Mouse (Mus musculus): Measurements from ENCODE around the gene Tap2. TPM values are rescaled to one million over a fixed set of nuclear protein-coding genes. Genes with fewer than 3 reads are reported as not detected.
A peak's percentile ranks its signal among the peaks of the same experiment; 100 is the strongest.

The Tap2 gene
- polyA plus RNA-seq, 1 experiment from 2014 or later = 26.1 TPM

DNA sequence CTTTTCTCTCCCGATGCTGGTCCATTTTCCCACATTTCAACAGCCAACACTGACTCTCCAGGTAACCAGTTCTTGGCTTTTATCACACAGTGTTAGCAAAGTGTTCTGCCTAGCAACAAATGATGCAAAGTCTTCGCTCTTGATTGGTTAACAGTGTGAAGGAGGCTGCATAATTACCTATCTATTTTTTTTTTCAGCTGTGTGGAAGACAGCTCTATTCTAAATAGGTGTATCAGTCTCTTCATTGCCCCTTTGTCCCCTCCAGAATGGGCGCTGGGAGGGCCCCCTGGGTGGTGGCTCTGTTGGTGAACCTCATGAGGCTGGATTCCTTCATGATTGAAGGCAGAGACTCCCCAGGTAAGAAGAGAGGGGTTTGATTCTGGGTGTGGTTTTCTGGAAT is 35.4 kb downstream of the Tap2 start, which contains the start of gene H2-Ob:
Gene H2-Ob, plus strand, starts transcription at position 198 of the 400 bp plus-strand sequence.
- Histone ChIP-seq H3K79me2 (ENCODE audit: inconsistent target) (no peaks in the 10 kb centered on the region), H3K27ac (peak within 1 kb of the TSS; percentile 78), H3K36me3 (ENCODE audit: inconsistent target) (no peaks in the 10 kb centered on the region), H3K4me3 (ENCODE audit: inconsistent target) (peak within 1 kb of the TSS; percentile 5; the same call in 1 of the 2 replicates)
- 40% methylated on average over 3 of the region's 3 CpGs for WGBS (ENCODE audit: missing documents)

DNA sequence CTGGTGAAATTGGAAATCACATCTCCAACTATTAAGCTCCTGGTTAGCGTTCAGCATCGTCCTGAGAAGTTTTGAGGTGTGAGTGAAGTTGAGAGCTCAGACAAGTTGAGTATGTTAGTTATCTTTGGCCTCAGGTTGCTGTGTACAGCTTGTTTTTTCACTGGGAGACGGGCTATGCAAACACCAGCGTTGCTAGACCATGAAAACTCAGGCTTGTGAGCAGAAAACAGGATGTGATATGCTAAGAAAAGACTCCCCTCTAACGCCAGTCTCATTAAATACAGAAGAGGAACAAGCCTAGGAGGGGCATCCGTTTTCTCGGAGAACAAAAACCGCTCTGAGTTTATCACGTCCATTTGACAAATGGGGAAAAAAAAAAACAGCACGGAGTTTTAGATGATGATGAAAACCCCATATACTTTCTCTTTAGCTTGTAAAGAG is 36.3 kb downstream of the Tap2 start:
- no peaks in the 10 kb centered on the region for H3K79me2 ChIP-seq (ENCODE audit: inconsistent target)
- 0% methylated on average over 10 of the region's 10 CpGs for WGBS (ENCODE audit: missing documents)
- H3K4me3 ChIP-seq (ENCODE audit: inconsistent target) = peak overlapping the region; percentile 5; the same call in 1 of the 2 replicates
- peak overlapping the region; percentile 78 for H3K27ac ChIP-seq
- H3K36me3 ChIP-seq (ENCODE audit: inconsistent target) = no peaks in the 10 kb centered on the region

GRCm38 (mm10) chr17:34240366-34240765 is 37.0 kb downstream of the Tap2 start:
- no peaks in the 10 kb centered on the region for H3K79me2 ChIP-seq (ENCODE audit: inconsistent target)
- peak overlapping the region; percentile 78 for H3K27ac ChIP-seq
- no peaks in the 10 kb centered on the region for H3K36me3 ChIP-seq (ENCODE audit: inconsistent target)
- 9% methylated on average over 2 of the region's 3 CpGs for WGBS (ENCODE audit: missing documents)
- H3K4me3 ChIP-seq (ENCODE audit: inconsistent target) = no peak overlapping the region

DNA sequence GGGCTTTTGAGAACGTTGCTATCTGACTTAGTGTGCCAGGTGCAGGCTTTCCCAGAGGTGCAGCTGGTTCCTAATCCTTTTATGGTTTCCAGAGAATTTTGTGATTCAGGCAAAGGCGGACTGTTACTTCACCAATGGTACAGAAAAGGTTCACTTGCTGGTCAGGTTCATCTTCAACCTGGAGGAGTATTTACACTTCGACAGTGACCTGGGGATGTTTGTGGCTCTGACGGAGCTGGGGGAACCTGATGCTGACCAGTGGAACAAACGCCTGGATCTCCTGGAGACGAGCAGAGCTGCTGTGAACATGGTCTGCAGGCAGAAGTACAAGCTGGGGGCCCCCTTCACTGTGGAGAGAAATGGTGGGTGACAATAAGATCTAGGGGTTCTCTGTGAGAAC is 37.6 kb downstream of the Tap2 start:
- WGBS (ENCODE audit: missing documents) = 88% methylated on average over 6 of the region's 6 CpGs

GRCm38 (mm10) chr17:34244656-34245055 is 41.3 kb downstream of the Tap2 start:
- Histone ChIP-seq H3K36me3 (ENCODE audit: inconsistent target) (no peaks in the 10 kb centered on the region), H3K4me3 (ENCODE audit: inconsistent target) (no peak overlapping the region), H3K27ac (no peak overlapping the region), H3K79me2 (ENCODE audit: inconsistent target) (no peaks in the 10 kb centered on the region)
- 91% methylated on average over 4 of the region's 4 CpGs for WGBS (ENCODE audit: missing documents)

More for the DNA sequence above, 37.6 kb downstream of the Tap2 start:
- Histone ChIP-seq H3K79me2 (ENCODE audit: inconsistent target) (no peaks in the 10 kb centered on the region), H3K4me3 (ENCODE audit: inconsistent target) (no peak overlapping the region), H3K36me3 (ENCODE audit: inconsistent target) (no peaks in the 10 kb centered on the region), H3K27ac (no peak overlapping the region)

GRCm38 (mm10) chr17:34247047-34247446 is 43.7 kb downstream of the Tap2 start:
- WGBS (ENCODE audit: missing documents) = 71% methylated on average over 3 of the region's 3 CpGs
- Histone ChIP-seq H3K27ac (no peak overlapping the region), H3K79me2 (ENCODE audit: inconsistent target) (no peaks in the 10 kb centered on the region), H3K4me3 (ENCODE audit: inconsistent target) (no peak overlapping the region), H3K36me3 (ENCODE audit: inconsistent target) (no peaks in the 10 kb centered on the region)

DNA sequence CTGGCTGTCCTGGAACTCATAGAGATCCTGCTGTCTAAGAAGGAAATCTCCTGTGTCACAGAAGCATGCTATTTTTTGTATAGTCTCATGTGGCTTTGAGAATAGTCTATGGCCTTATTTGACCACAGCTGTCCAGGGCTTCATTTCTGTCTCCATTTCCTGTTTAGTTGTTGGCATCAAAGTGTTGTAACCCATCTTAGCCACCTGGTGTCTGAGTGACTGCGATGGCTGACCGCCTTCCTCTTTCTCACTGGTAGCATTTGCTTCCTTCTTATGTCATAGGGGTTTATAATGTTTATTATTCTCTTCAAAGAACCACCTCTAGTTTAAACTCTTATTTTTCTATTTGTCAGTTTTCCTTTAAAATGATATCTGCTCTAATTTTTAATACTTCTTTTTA is 45.4 kb downstream of the Tap2 start:
- Histone ChIP-seq H3K4me3 (ENCODE audit: inconsistent target) (no peak overlapping the region), H3K79me2 (ENCODE audit: inconsistent target) (no peaks in the 10 kb centered on the region), H3K36me3 (ENCODE audit: inconsistent target) (no peaks in the 10 kb centered on the region), H3K27ac (no peak overlapping the region)
- WGBS (ENCODE audit: missing documents) = 11% methylated on average over 2 of the region's 2 CpGs

GRCm38 (mm10) chr17:34249361-34249760 is 46.0 kb downstream of the Tap2 start:
- Histone ChIP-seq H3K79me2 (ENCODE audit: inconsistent target) (no peaks in the 10 kb centered on the region), H3K27ac (no peak overlapping the region), H3K36me3 (ENCODE audit: inconsistent target) (no peaks in the 10 kb centered on the region), H3K4me3 (ENCODE audit: inconsistent target) (no peak overlapping the region)
- 54% methylated on average over 3 of the region's 3 CpGs for WGBS (ENCODE audit: missing documents)

DNA sequence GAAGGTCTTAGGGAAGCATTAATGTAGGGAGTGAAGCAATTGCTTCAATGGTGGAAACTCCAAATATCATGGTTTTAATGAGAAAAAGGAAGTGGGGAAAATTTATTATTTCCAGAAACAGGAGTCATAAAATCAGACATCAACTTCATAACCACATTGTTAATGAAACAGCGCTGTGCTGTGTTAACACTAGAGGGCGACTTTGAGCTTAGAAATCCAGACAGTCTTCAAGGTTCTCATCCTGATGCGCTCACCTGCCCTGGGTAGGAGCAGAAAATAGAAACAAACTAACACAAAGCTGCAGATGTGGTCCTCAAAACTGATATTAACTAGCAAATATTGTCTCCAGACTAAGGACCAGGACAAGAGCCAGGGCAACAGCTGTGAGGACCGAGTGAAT is 46.6 kb downstream of the Tap2 start:
- Histone ChIP-seq H3K36me3 (ENCODE audit: inconsistent target) (no peaks in the 10 kb centered on the region), H3K27ac (no peak overlapping the region), H3K79me2 (ENCODE audit: inconsistent target) (no peaks in the 10 kb centered on the region), H3K4me3 (ENCODE audit: inconsistent target) (no peak overlapping the region)
- WGBS (ENCODE audit: missing documents) = 23% methylated on average over 4 of the region's 4 CpGs

GRCm38 (mm10) chr17:34251666-34252065 is 48.3 kb downstream of the Tap2 start:
- no peak overlapping the region for H3K4me3 ChIP-seq (ENCODE audit: inconsistent target)
- WGBS (ENCODE audit: missing documents) = 85% methylated on average over 4 of the region's 4 CpGs
- H3K36me3 ChIP-seq (ENCODE audit: inconsistent target) = no peaks in the 10 kb centered on the region
- H3K79me2 ChIP-seq (ENCODE audit: inconsistent target) = no peaks in the 10 kb centered on the region
- no peak overlapping the region for H3K27ac ChIP-seq

GRCm38 (mm10) chr17:34256501-34256900 is 53.2 kb downstream of the Tap2 start:
- H3K27ac ChIP-seq = no peak overlapping the region
- 77% methylated on average over 5 of the region's 5 CpGs for WGBS (ENCODE audit: missing documents)

GRCm38 (mm10) chr17:34257594-34258375 is 54.5 kb downstream of the Tap2 start, which contains the start of gene H2-Ab1:
Gene H2-Ab1 (plus strand): TSS chr17:34257689.
- H3K27ac ChIP-seq = no peak within 1 kb of the TSS
- 57% methylated on average over 11 of the region's 11 CpGs for WGBS (ENCODE audit: missing documents)
- no peaks in the 10 kb centered on the region for H3K36me3 ChIP-seq (ENCODE audit: inconsistent target)
- H3K4me3 ChIP-seq (ENCODE audit: inconsistent target) = no peak within 1 kb of the TSS
- no peaks in the 10 kb centered on the region for H3K79me2 ChIP-seq (ENCODE audit: inconsistent target)

More at GRCm38 (mm10) chr17:34256501-34256900, 53.2 kb downstream of the Tap2 start:
- Histone ChIP-seq H3K79me2 (ENCODE audit: inconsistent target) (no peaks in the 10 kb centered on the region), H3K36me3 (ENCODE audit: inconsistent target) (no peaks in the 10 kb centered on the region), H3K4me3 (ENCODE audit: inconsistent target) (no peak overlapping the region)

- H3K27ac ChIP-seq = no peak overlapping the region
- WGBS (ENCODE audit: missing documents) = 56% methylated on average over 5 of the region's 5 CpGs
- H3K79me2 ChIP-seq (ENCODE audit: inconsistent target) = no peaks in the 10 kb centered on the region
- H3K36me3 ChIP-seq (ENCODE audit: inconsistent target) = no peaks in the 10 kb centered on the region
- no peak overlapping the region for H3K4me3 ChIP-seq (ENCODE audit: inconsistent target)
These were observed 57.2 kb downstream of the Tap2 start for GRCm38 (mm10) chr17:34260551-34260950.

- no peak overlapping the region for H3K4me3 ChIP-seq (ENCODE audit: inconsistent target)
- WGBS (ENCODE audit: missing documents) = 38% methylated on average over 4 of the region's 4 CpGs
These were observed 58.2 kb downstream of the Tap2 start for GRCm38 (mm10) chr17:34261502-34261901.

DNA sequence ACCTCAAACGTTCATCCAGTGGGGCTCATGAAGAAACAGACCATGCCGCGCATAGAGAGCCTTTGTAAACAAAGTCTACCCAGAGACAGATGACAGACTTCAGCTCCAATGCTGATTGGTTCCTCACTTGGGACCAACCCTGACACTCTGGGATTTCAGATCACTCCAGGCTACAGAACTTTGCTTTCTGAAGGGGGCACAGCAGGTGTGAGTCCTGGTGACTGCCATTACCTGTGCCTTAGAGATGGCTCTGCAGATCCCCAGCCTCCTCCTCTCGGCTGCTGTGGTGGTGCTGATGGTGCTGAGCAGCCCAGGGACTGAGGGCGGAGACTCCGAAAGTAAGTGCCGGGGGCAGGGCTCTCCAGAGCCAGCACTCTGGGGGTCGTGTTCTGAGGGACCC is 59.7 kb downstream of the Tap2 start:
- peak overlapping the region; percentile 45 for H3K4me3 ChIP-seq (ENCODE audit: inconsistent target)
- no peaks in the 10 kb centered on the region for H3K36me3 ChIP-seq (ENCODE audit: inconsistent target)
- no peak overlapping the region for H3K27ac ChIP-seq
- no peaks in the 10 kb centered on the region for H3K79me2 ChIP-seq (ENCODE audit: inconsistent target)
- 2% methylated on average over 8 of the region's 8 CpGs for WGBS (ENCODE audit: missing documents)

More at GRCm38 (mm10) chr17:34261502-34261901, 58.2 kb downstream of the Tap2 start:
- no peaks in the 10 kb centered on the region for H3K79me2 ChIP-seq (ENCODE audit: inconsistent target)
- no peaks in the 10 kb centered on the region for H3K36me3 ChIP-seq (ENCODE audit: inconsistent target)
- no peak overlapping the region for H3K27ac ChIP-seq
